Mouse (Mus musculus) MEL (cell line): ENCODE data around the gene Gm5901. TPM values are rescaled to one million over a fixed set of nuclear protein-coding genes. Genes with fewer than 3 reads are reported as not detected.

Experiments
- DNase-seq: peaks from one replicate; pipeline ENCODE4 v3.0.0; 2011; ENCODE audit warnings: low read depth, low spot score
- H3K27ac ChIP-seq: 2 replicates; pipeline ENCODE4 v1.5.1; 2012; ENCODE audit warnings: low read depth, mild to moderate bottlenecking, control low read depth, low read length, moderate library complexity; ENCODE audit not compliant: control insufficient read depth
- H3K27me3 ChIP-seq, 2 experiments: fragments of 150-350 bp in 1 of 2; sonication (generic) in 1 of 2; 2 replicates each; pipeline ENCODE4 v1.6.1; 2012; ENCODE audit warnings: low read length in 2 of 2, mild to moderate bottlenecking in 2 of 2, improper control_type of control experiment in 1 of 2, moderate library complexity in 1 of 2; ENCODE audit not compliant: insufficient read depth in 2 of 2, control insufficient read depth in 1 of 2
- H3K36me3 ChIP-seq, 2 experiments: 2 replicates each; pipeline ENCODE4 v1.6.1; 2012 to 2014; ENCODE audit warnings: low read length in 2 of 2, improper control_type of control experiment in 1 of 2, inconsistent platforms in 1 of 2, mild to moderate bottlenecking in 1 of 2; ENCODE audit not compliant: insufficient read depth in 2 of 2, control insufficient read depth in 1 of 2
- H3K4me1 ChIP-seq, 2 experiments: fragments of 150-350 bp in 1 of 2; sonication (generic) in 1 of 2; 2 replicates each; pipeline ENCODE4 v1.6.1; 2012; ENCODE audit warnings: low read length in 2 of 2, improper control_type of control experiment in 1 of 2, mild to moderate bottlenecking in 1 of 2; ENCODE audit not compliant: insufficient read depth in 2 of 2, control insufficient read depth in 1 of 2
- H3K4me3 ChIP-seq, 2 experiments: fragments of 150-350 bp in 1 of 2; sonication (generic) in 1 of 2; 2 replicates each; pipeline ENCODE4 v1.5.1; 2012; ENCODE audit warnings: low read depth in 2 of 2, low read length in 2 of 2, mild to moderate bottlenecking in 2 of 2, moderate library complexity in 2 of 2, control low read depth in 1 of 2, improper control_type of control experiment in 1 of 2; ENCODE audit not compliant: control insufficient read depth in 1 of 2, insufficient read depth in 1 of 2
- H3K79me2 ChIP-seq: 2 replicates; pipeline ENCODE4 v1.6.1; 2012; ENCODE audit warnings: mild to moderate bottlenecking, low read length, moderate library complexity; ENCODE audit not compliant: control insufficient read depth, poor library complexity, insufficient read depth
- H3K9ac ChIP-seq: 2 replicates; pipeline ENCODE4 v1.6.1; 2012; ENCODE audit warnings: low read depth, mild to moderate bottlenecking, control low read depth, low read length, moderate library complexity; ENCODE audit not compliant: control insufficient read depth, poor library complexity, severe bottlenecking
- H3K9me3 ChIP-seq: fragments of 150-350 bp; sonication (generic); replicated peaks from 2 replicates; pipeline ENCODE4 v1.6.1; 2012; ENCODE audit warnings: mild to moderate bottlenecking, low read length, improper control_type of control experiment, moderate library complexity; ENCODE audit not compliant: insufficient read depth
- BHLHE40 ChIP-seq: IDR thresholded peaks from 2 replicates; pipeline ENCODE4 v1.6.1; 2012; ENCODE audit warnings: low read depth, mild to moderate bottlenecking, inconsistent platforms, low read length, improper control_type of control experiment, borderline replicate concordance
- CHD1 ChIP-seq: IDR thresholded peaks from 2 replicates; pipeline ENCODE4 v1.6.1; 2012; ENCODE audit warnings: low read depth, mild to moderate bottlenecking, inconsistent platforms, low read length, improper control_type of control experiment
- CTCF ChIP-seq, 3 experiments: IDR thresholded peaks in 2 of 3; conservative IDR thresholded peaks in 1 of 3; 2 replicates each; pipeline ENCODE4 v1.5.1; 2011 to 2012; ENCODE audit warnings: low read length in 3 of 3, low read depth in 2 of 3, mild to moderate bottlenecking in 2 of 3, improper control_type of control experiment in 1 of 3, inconsistent platforms in 1 of 3, mixed read lengths in 1 of 3, moderate library complexity in 1 of 3; ENCODE audit not compliant: control insufficient read depth in 1 of 3, insufficient read depth in 1 of 3, poor library complexity in 1 of 3, severe bottlenecking in 1 of 3
- ELF1 ChIP-seq: IDR thresholded peaks from 2 replicates; pipeline ENCODE4 v1.6.1; 2014; ENCODE audit warnings: low read depth, mild to moderate bottlenecking, inconsistent platforms, low read length, improper control_type of control experiment, moderate library complexity
- EP300 ChIP-seq, 2 experiments: IDR thresholded peaks; 2 replicates each; pipeline ENCODE4 v1.6.1; 2011; ENCODE audit warnings: improper control_type of control experiment in 2 of 2, low read length in 2 of 2, low read depth in 1 of 2, mild to moderate bottlenecking in 1 of 2
- ETS1 ChIP-seq: IDR thresholded peaks from 2 replicates; pipeline ENCODE4 v1.6.1; 2012; ENCODE audit warnings: low read depth, mild to moderate bottlenecking, inconsistent platforms, low read length, improper control_type of control experiment, moderate library complexity
- GABPA ChIP-seq: IDR thresholded peaks from 2 replicates; pipeline ENCODE4 v1.6.1; 2012; ENCODE audit warnings: low read depth, mild to moderate bottlenecking, inconsistent platforms, low read length, improper control_type of control experiment, moderate library complexity
- GATA1 ChIP-seq: IDR thresholded peaks from 2 replicates; pipeline ENCODE4 v1.6.1; 2011; ENCODE audit warnings: low read depth, low read length, improper control_type of control experiment
- JUND ChIP-seq: IDR thresholded peaks from 2 replicates; pipeline ENCODE4 v1.6.1; 2011; ENCODE audit warnings: low read depth, mild to moderate bottlenecking, improper control_type of control experiment, low read length
- KAT2A ChIP-seq: conservative IDR thresholded peaks from 2 replicates; pipeline ENCODE4 v1.6.1; 2012; ENCODE audit warnings: low read depth, low read length, improper control_type of control experiment, inconsistent platforms
- MAFK ChIP-seq: IDR thresholded peaks from 2 replicates; pipeline ENCODE4 v1.6.1; 2011; ENCODE audit warnings: low read depth, mild to moderate bottlenecking, low read length, improper control_type of control experiment, borderline replicate concordance
- MAX ChIP-seq: IDR thresholded peaks from 2 replicates; pipeline ENCODE4 v1.6.1; 2011; ENCODE audit warnings: low read length, improper control_type of control experiment
- MAZ ChIP-seq: IDR thresholded peaks from 2 replicates; pipeline ENCODE4 v1.6.1; 2012; ENCODE audit warnings: low read depth, mild to moderate bottlenecking, inconsistent platforms, low read length, improper control_type of control experiment
- MEF2A ChIP-seq: IDR thresholded peaks from 2 replicates; pipeline ENCODE4 v1.6.1; 2014; ENCODE audit warnings: low read depth, mild to moderate bottlenecking, inconsistent platforms, low read length, improper control_type of control experiment; ENCODE audit not compliant: poor library complexity, insufficient replicate concordance, severe bottlenecking; ENCODE audit errors: extremely low read depth
- MYB ChIP-seq: IDR thresholded peaks from 2 replicates; pipeline ENCODE4 v1.6.1; 2011; ENCODE audit warnings: mild to moderate bottlenecking, low read depth, low read length, improper control_type of control experiment
- NELFE ChIP-seq: IDR thresholded peaks from 2 replicates; pipeline ENCODE4 v1.6.1; 2011; ENCODE audit warnings: low read depth, low read length, improper control_type of control experiment
- NRF1 ChIP-seq: IDR thresholded peaks from 2 replicates; pipeline ENCODE4 v1.6.1; 2014; ENCODE audit warnings: low read depth, mild to moderate bottlenecking, inconsistent platforms, low read length, improper control_type of control experiment, moderate library complexity; ENCODE audit not compliant: poor library complexity, insufficient read depth, severe bottlenecking
- POLR2A ChIP-seq, 2 experiments: IDR thresholded peaks; 2 replicates each; pipeline ENCODE4 v1.6.1; 2011 to 2012; ENCODE audit warnings: low read length in 2 of 2, mild to moderate bottlenecking in 2 of 2, control low read depth in 1 of 2, improper control_type of control experiment in 1 of 2, low read depth in 1 of 2, moderate library complexity in 1 of 2; ENCODE audit not compliant: control insufficient read depth in 1 of 2, insufficient read depth in 1 of 2, poor library complexity in 1 of 2
- POLR2AphosphoS2 ChIP-seq: IDR thresholded peaks from 2 replicates; pipeline ENCODE4 v1.6.1; 2011; ENCODE audit warnings: low read length, improper control_type of control experiment
- POLR2AphosphoS5 ChIP-seq: IDR thresholded peaks from 2 replicates; pipeline ENCODE4 v1.6.1; 2012; ENCODE audit warnings: low read depth, borderline replicate concordance, mild to moderate bottlenecking, inconsistent platforms, low read length, moderate library complexity, mixed read lengths
- RCOR1 ChIP-seq: IDR thresholded peaks from 2 replicates; pipeline ENCODE4 v1.6.1; 2012; ENCODE audit warnings: low read depth, mild to moderate bottlenecking, inconsistent platforms, low read length, improper control_type of control experiment
- SMC3 ChIP-seq: IDR thresholded peaks from 2 replicates; pipeline ENCODE4 v1.6.1; 2011; ENCODE audit warnings: low read depth, low read length, improper control_type of control experiment
- TAL1 ChIP-seq: IDR thresholded peaks from 2 replicates; pipeline ENCODE4 v1.6.1; 2012; ENCODE audit warnings: mild to moderate bottlenecking, inconsistent platforms, low read length, moderate library complexity, mixed read lengths
- TCF12 ChIP-seq: IDR thresholded peaks from 2 replicates; pipeline ENCODE4 v1.6.1; 2014; ENCODE audit warnings: low read depth, mild to moderate bottlenecking, inconsistent platforms, low read length, improper control_type of control experiment, moderate library complexity
- USF1 ChIP-seq: IDR thresholded peaks from 2 replicates; pipeline ENCODE4 v1.6.1; 2014; ENCODE audit warnings: low read depth, mild to moderate bottlenecking, inconsistent platforms, low read length, improper control_type of control experiment, moderate library complexity
- ZC3H11A ChIP-seq: IDR thresholded peaks from 2 replicates; pipeline ENCODE4 v1.6.1; 2012; ENCODE audit warnings: low read depth, mild to moderate bottlenecking, inconsistent platforms, low read length, improper control_type of control experiment
- ZKSCAN1 ChIP-seq: IDR thresholded peaks from 2 replicates; pipeline ENCODE4 v1.6.1; 2012; ENCODE audit warnings: low read depth, mild to moderate bottlenecking, inconsistent platforms, low read length, improper control_type of control experiment, moderate library complexity
- polyA plus RNA-seq, 2 experiments: library from polyadenylated mRNA; stranded (reverse) in 1 of 2; unstranded in 1 of 2; fragments of >175 nt in 1 of 2; fragments of >200 nt in 1 of 2; gene quantifications; 2 replicates each; pipeline versions ENCODE4 v1.2.1 to v1.2.4; 2012; ENCODE audit warnings: low replicate concordance in 2 of 2, low read depth in 1 of 2; ENCODE audit not compliant: insufficient read length in 2 of 2, insufficient read depth in 1 of 2, missing spikeins in 1 of 2
- total RNA-seq: library from RNA; depleted of rRNA; stranded (reverse); fragments of 300-350 nt; gene quantifications from 2 replicates; pipeline ENCODE4 v1.2.3, GENCODE M21; 2012

Gm5901 gene
- total and polyA plus RNA-seq, 3 experiments, result 0.31 to 1.7 TPM; not detected in 1

DNA sequence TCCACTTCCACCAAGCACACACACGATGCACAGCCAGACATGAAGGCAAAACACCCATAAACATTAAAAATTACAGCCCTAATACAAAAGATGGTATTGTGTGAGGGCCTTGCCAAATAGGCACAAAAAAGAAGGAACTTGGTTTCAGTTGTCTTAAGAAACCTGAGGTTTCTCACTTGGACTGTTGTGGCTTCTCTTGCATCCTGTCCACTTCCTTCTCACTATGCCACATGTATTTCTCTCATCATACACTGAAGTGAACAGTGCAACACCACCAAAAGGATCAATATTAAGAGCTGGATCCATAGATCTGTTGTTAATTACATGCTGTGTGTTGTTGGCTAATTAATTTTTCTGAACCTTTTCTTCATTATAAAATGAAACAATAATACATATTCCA lies 1.9 kb upstream of the Gm5901 start:
- DNase-seq, result peak; percentile 57
- no peak overlapping the region for H3K27ac ChIP-seq
- peaks cover 0 to 13% of the 10 kb centered on the region in 2 experiments; a peak in 2 of 4 replicates for H3K36me3 ChIP-seq
- H3K4me1 ChIP-seq, result peaks cover 6 to 7% of the 10 kb centered on the region in 2 experiments
- H3K79me2 ChIP-seq, result no peaks in the 10 kb centered on the region
- TF ChIP-seq KAT2A, result no peak
- TF ChIP-seq ZKSCAN1, result no peak
- no peak for TF ChIP-seq MEF2A
- TF ChIP-seq POLR2AphosphoS5, result no peak
- no peak for TF ChIP-seq TCF12
- no peak for TF ChIP-seq NRF1
- no peak for TF ChIP-seq BHLHE40
- TF ChIP-seq POLR2A (IDR thresholded peaks at IDR 0.05; ENCODE audit: control insufficient read depth in 1 of 2, insufficient read depth in 1 of 2, low read depth in 1 of 2, low read length in 2 of 2, poor library complexity in 1 of 2), result no peak
- TF ChIP-seq NELFE, result no peak
- no peak for TF ChIP-seq CTCF (IDR thresholded peaks at IDR 0.05 in 2 of 3, conservative IDR thresholded peaks at IDR 0.05 in 1 of 3; ENCODE audit: control insufficient read depth in 1 of 3, insufficient read depth in 1 of 3, low read depth in 2 of 3, low read length in 3 of 3, poor library complexity in 1 of 3, severe bottlenecking in 1 of 3)
- TF ChIP-seq EP300 (IDR thresholded peaks at IDR 0.05; ENCODE audit: low read depth in 1 of 2, low read length in 2 of 2), result 0 out of 4 replicates have a peak, but pooled peaks of 1 of the 2 experiments have one; percentile 9
- TF ChIP-seq GATA1, result no peak
- TF ChIP-seq RCOR1, result 0 out of 2 replicates have a peak, but pooled peaks have one; percentile 9
- no peak for TF ChIP-seq USF1
- no peak for TF ChIP-seq GABPA
- no peak for TF ChIP-seq MYB
- TF ChIP-seq POLR2AphosphoS2, result no peak
- TF ChIP-seq, all 39 proteins: peak for 2
- H3K9ac ChIP-seq, result no peak overlapping the region
- no peak overlapping the region for H3K4me3 ChIP-seq
- H3K27me3 ChIP-seq, result no peaks in the 10 kb centered on the region
- H3K9me3 ChIP-seq, result no peaks in the 10 kb centered on the region

DNA sequence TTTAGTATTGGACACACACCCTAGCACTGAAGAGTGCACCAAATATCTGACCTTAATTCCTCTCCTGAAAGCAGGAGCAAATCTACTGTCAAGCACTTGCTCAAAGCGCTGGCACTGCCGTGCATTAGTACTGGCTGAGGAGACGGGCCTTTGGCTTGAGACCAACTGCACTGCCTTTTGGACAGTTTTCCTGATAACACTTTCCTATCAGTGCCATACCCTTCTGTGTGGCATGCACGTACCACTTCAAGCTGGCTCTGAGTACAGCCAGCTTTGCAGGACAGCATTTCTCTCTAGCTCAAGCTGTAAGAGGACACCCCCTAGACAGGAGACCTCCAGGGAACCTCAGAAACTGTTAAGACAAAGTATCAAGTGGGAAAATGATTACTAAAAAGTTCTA lies 1.3 kb upstream of the Gm5901 start:
- TF ChIP-seq MYB (no peak), TCF12 (peak; percentile 62), ZC3H11A (no peak), EP300 (IDR thresholded peaks at IDR 0.05; ENCODE audit: low read depth in 1 of 2, low read length in 2 of 2) (peak; percentile 58; a peak in 3 of 4 replicates), JUND (no peak), CHD1 (no peak), POLR2A (IDR thresholded peaks at IDR 0.05; ENCODE audit: control insufficient read depth in 1 of 2, insufficient read depth in 1 of 2, low read depth in 1 of 2, low read length in 2 of 2, poor library complexity in 1 of 2) (no peak), GABPA (no peak), RCOR1 (peak; percentile 38), ETS1 (peak; percentile 43; the same call in 1 of the 2 replicates), MAZ (no peak), NRF1 (no peak), MAFK (no peak), MAX (no peak), SMC3 (no peak), CTCF (IDR thresholded peaks at IDR 0.05 in 2 of 3, conservative IDR thresholded peaks at IDR 0.05 in 1 of 3; ENCODE audit: control insufficient read depth in 1 of 3, insufficient read depth in 1 of 3, low read depth in 2 of 3, low read length in 3 of 3, poor library complexity in 1 of 3, severe bottlenecking in 1 of 3) (no peak), GATA1 (peak; percentile 63), MEF2A (no peak), USF1 (no peak), ELF1 (0 out of 2 replicates have a peak, but pooled peaks have one; percentile 11), KAT2A (no peak), TAL1 (peak; percentile 24; the same call in 1 of the 2 replicates)
- H3K27ac ChIP-seq, result no peak overlapping the region
- H3K27me3 ChIP-seq, result no peaks in the 10 kb centered on the region
- no peaks in the 10 kb centered on the region for H3K79me2 ChIP-seq
- DNase-seq, result peak; percentile 66
- H3K36me3 ChIP-seq, result peaks cover 0 to 13% of the 10 kb centered on the region in 2 experiments; a peak in 2 of 4 replicates
- H3K4me3 ChIP-seq, result no peak overlapping the region
- H3K4me1 ChIP-seq, result peaks cover 6 to 7% of the 10 kb centered on the region in 2 experiments
- no peaks in the 10 kb centered on the region for H3K9me3 ChIP-seq
- no peak overlapping the region for H3K9ac ChIP-seq
